Mouse (Mus musculus): ENCODE data around the gene Vasp.

Gene Vasp

DNA sequence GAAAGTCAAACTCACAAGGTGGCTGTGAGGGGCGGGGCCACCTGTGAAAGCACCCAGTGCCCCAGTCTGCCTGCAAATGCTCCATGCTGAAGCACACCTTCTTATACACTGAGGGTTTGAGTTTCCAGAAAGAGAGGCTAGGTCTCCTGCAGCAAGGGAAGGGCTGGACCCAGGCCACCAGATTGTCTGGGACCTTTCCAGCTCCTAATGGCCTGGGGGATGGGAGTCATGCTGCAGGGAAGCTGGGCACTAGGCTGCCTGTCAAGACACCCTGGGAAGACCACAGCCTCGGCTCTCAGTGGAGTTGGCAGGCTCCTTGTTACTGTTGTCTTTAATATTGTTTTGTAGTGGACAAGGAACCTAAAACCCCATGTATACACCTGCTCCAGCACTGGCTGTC, 35.2 kb downstream of the Vasp start:
- DNase-seq (ENCODE audit: low read depth, low spot score), result no peak

DNA sequence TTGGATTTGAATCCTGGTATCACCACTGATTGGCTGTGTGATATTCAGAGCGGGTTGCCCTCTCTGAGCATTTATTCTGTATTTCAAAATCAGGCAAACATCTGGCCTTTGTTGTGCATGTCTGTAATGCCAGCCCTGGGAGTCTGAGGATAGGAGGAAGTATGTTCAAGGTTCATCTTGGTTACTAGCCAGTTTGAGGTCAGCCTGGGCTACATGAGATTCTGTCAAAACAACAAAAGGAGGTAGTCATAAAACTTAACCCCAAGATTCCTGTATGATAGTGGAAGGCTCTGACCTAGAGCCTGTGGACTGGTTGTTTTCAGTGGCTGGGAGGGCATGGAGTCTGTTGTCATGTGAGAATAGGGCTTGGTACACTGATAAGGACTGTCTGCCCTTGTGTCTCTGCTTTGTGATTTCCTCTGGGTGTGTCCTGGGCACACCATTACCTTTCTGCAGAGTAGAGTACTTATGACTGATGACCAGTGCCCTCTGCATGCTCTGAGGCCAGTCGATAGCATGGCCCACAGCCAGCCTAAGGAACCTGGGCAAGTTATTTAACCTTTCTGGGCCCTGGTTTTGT, 36.4 kb downstream of the Vasp start:
- no peak for DNase-seq (ENCODE audit: low read depth, low spot score)

DNA sequence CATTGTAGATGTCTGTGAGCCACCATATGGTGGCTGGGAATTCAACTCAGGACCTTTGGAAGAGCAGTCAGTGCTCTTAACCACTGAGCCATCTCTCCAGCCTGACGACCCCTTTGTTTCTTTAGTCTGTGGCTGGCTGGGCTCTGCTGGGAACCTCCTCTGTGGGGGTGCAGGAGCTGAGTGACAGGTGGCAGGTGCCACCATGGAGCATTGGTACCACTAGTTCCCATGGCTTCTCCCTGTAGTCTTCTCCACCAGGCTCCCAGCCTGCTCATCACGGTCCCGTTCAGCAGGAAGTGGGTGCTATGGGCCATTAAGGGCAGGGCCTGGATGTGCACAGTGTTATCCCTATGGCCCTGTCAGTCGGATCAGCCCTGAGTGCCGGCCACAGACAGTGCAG, 37.0 kb downstream of the Vasp start:
- no peak for DNase-seq (ENCODE audit: low read depth, low spot score)

DNA sequence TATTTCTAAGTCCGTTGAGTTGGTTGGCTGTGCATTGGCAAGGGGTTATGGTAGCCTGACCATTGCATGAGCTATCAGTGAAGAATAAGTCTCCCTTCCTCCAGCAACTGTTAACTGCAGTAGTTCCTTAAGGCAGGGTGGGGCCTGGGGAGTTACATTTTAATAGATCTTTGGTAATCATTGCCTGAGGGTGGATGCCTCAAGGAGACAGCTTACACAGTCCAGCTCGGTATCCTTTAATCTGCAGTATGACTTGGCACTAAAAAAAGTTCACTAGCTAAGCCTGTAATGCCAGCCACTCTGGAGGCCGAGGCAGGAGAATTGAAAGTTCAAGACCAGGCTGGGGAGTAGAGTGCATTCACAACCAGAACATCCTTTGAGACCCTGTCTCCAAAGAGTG, 39.8 kb downstream of the Vasp start:
- no peak for DNase-seq (ENCODE audit: low read depth, low spot score)

DNA sequence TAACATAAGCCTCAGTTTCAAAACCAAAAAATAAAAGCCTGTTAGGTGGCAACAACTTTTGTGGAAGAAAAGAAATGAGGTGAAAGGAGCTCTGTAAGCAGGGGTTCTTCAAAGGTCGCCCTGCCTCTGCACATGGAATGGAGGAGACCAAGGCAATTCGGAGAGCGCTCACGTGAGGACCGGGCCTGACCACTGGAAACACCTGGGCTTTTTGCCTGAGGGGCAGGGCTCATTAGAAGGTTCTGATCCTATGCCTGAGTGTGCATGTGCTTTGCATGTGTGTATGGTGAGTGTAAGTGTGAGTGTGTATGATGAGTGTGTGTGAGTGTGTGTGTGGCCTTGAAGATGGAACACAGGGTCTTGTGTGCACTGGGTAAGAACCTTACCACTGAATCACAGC, 40.7 kb downstream of the Vasp start:
- DNase-seq (ENCODE audit: low read depth, low spot score), result no peak

- DNase-seq (ENCODE audit: low read depth, low spot score), result no peak
Observed at GRCm38 (mm10) chr7:19230041-19230580, 41.5 kb downstream of the Vasp start.

- no peak for DNase-seq (ENCODE audit: low read depth, low spot score)
Observed at GRCm38 (mm10) chr7:19229404-19229803, 42.2 kb downstream of the Vasp start.

DNA sequence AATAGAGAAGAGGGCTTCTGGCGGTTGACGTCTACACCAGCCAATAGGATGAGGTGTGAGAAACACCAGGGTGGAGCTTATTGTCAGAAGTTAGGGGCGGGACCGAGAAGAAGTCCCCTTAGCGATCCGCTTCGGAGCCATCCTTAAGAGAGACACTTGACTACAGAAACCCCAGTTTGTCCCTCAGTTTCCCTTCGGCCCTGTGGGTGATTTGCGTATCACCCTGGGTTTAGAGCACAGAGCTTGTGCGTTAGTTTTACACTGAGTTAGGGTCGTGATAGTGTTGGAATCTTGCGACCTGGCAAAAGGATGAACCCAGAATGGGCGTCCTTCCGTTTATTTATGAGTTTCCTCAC, 42.8 kb downstream of the Vasp start:
- no peak for DNase-seq (ENCODE audit: low read depth, low spot score)

GRCm38 (mm10) chr7:19227883-19228792, 43.5 kb downstream of the Vasp start, which contains the start of gene Opa3:
Gene Opa3, plus strand, starts transcription at chr7:19228334.
- peak; percentile 100 for DNase-seq (ENCODE audit: low read depth, low spot score)

DNA sequence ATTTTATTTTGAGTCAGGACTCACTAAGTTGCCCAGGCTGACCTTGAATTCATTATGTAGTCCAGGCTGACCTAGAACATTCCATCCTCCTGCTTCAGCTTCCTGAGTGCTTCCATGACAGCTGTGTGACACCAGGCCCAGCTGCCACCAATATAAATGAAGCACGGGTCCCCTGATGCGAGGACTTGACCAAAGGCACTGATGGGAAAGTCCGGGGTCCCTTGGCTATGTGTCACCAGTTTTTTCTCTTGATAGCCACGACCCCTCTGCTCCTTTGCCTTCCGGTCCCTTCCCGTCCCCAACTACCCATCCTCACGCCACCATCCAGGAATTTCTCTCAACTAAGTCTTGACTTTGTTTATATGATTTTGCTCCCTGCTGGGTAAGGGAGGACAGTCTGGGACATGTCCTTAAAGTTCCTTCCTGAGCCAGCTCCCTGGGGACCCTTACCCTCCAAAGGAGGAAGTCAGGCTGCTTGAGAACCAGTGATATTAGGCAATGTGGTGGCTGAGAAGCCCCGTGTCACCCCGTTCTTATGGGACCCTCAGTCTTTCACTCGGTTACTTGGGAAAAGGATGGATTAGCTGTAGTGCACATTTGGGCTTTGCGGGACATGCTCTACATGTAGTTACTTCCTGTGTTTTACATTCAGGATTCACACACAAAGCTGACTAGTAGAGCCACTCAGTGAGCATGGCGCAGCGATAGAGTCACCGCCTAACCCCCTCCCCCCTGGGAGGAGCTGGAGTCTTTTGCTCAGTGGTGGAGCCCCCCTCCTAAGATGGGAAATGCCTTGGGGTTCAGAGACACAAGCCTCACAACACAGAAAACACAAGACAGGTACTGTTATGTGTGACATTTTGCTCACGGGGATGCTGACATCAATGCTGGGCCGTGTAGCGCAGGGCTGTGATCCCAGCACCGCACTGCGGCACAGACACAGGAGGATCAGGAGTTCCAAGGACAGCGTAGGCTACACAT, 44.5 kb downstream of the Vasp start:
- DNase-seq (ENCODE audit: low read depth, low spot score), result no peak

- DNase-seq (ENCODE audit: low read depth, low spot score), result no peak
Observed at GRCm38 (mm10) chr7:19224933-19225332, 46.7 kb downstream of the Vasp start.

DNA sequence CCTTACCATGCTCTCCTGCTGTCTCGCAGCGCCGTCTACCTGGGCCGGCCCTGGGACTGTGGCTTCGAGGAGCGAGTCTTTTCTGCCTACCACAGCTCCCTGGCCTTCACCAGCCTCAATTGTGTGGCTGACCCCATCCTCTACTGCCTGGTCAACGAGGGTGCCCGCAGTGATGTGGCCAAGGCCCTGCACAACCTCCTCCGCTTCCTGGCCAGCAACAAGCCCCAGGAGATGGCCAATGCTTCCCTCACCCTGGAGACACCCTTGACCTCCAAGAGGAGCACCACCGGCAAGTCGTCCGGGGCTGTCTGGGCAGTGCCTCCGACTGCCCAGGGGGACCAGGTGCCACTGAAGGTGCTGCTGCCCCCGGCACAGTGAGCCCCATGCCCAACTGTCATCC, 48.7 kb downstream of the Vasp start:
- no peak for DNase-seq (ENCODE audit: low read depth, low spot score)

- no peak for DNase-seq (ENCODE audit: low read depth, low spot score)
Observed at GRCm38 (mm10) chr7:19222189-19222588, 49.4 kb downstream of the Vasp start.

DNA sequence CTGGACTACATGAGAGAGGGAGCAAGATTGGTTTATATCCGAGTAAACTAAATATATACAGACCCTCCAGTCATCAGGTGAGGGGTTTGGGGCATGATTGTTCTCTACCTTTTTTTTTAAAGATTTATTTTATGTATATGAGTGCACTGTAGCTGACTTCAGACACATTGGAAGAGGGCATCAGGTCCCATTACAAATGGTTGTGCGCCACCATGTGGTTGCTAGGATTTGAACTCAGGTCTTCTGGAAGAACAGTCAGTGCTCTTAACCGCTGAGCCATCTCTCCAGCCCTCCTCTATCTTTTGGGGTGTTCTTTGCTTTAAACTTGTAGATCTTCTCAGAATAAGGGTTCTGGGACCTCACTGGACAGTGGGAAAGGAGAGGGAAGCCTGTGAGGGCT, 51.6 kb downstream of the Vasp start:
- peak; percentile 54 for DNase-seq (ENCODE audit: low read depth, low spot score)

GRCm38 (mm10) chr7:19217944-19218343, 53.7 kb downstream of the Vasp start:
- no peak for DNase-seq (ENCODE audit: low read depth, low spot score)

GRCm38 (mm10) chr7:19217492-19217891, 54.1 kb downstream of the Vasp start:
- DNase-seq (ENCODE audit: low read depth, low spot score), result peak; percentile 49

DNA sequence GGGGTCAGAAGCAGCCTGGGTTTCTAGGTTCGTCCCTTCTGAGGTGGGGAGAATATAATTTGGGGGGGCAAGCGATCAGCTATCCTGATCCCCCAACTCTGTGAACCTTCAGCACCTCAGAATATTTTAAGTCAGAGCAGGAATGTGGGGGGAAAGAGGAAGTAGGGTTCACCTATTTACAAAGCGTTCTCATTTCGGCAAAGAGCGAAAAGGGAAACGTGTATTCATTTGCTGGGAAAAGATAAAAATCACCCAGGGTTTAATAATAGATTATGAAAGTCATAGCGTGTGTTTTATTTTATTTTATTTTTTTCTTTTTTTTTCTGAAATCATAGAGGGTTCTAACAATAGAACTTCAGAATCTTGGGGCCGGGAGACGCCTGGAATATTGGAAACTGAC, 56.7 kb downstream of the Vasp start:
- DNase-seq (ENCODE audit: low read depth, low spot score), result no peak

- DNase-seq (ENCODE audit: low read depth, low spot score), result no peak
Observed at GRCm38 (mm10) chr7:19214369-19214768, 57.2 kb downstream of the Vasp start.

DNA sequence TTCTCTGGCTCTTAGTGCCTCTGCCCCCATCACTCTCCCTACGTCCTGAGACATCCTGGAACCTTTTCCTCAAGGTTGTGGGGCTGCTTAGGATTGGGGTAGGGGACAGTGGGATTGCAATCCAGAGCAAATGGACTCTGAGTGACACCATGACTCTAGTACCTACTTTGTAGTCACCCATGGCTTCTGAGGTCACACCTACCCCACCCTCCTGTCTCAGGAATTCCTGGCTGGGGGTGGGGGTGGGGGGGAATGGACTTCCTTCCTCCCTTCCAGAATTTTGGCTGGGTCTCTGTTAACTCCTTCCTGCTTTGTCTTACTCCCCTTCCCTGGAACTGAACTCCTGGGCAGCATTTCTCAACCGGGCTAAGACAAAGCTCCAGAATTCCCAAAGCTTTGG, 58.2 kb downstream of the Vasp start:
- no peak for DNase-seq (ENCODE audit: low read depth, low spot score)

- DNase-seq (ENCODE audit: low read depth, low spot score), result no peak
Observed at GRCm38 (mm10) chr7:19211996-19212755, 59.4 kb downstream of the Vasp start, which contains the start of gene Gpr4. Gene Gpr4, plus strand, starts transcription at chr7:19212538.

All from A20 (cell line).